Mouse (Mus musculus): ENCODE measurements around the gene Ltbp4.

The Ltbp4 gene

GRCm38 (mm10) chr7:27356861-27357594 is 19.5 kb upstream of the Ltbp4 start, which contains the start of gene Gm20479:
Gm20479 (minus strand) TSS chr7:27357419.
- in situ Hi-C loops (cut with MboI, MseI): loop anchor here in 1 of 2 experiments (25.0 kb wide), 1 partner anchor 1780 kb away; the partner anchor contains the start of genes Rasgrp4 and Ryr1

GRCm38 (mm10) chr7:27356248-27356647 is 18.8 kb upstream of the Ltbp4 start:
- in situ Hi-C loops (cut with MboI, MseI): loop anchor here in 1 of 2 experiments (25.0 kb wide), 1 partner anchor 1781 kb away; the partner anchor contains the start of genes Rasgrp4 and Ryr1

- in situ Hi-C loops (cut with MboI, MseI): loop anchor here in 1 of 2 experiments (25.0 kb wide), 1 partner anchor 1782 kb away; the partner anchor contains the start of genes Rasgrp4 and Ryr1
These were observed 18.3 kb upstream of the Ltbp4 start, which contains the start of gene Shkbp1 for GRCm38 (mm10) chr7:27355745-27356240. Shkbp1 (minus strand) TSS chr7:27356019.

- in situ Hi-C loops (cut with MboI, MseI): loop anchor here in 1 of 2 experiments (25.0 kb wide), 1 partner anchor 1782 kb away; the partner anchor contains the start of genes Rasgrp4 and Ryr1
These were observed 17.8 kb upstream of the Ltbp4 start for GRCm38 (mm10) chr7:27355261-27355660.

GRCm38 (mm10) chr7:27354783-27355182 is 17.3 kb upstream of the Ltbp4 start:
- in situ Hi-C loops (cut with MboI, MseI): loop anchor here in 1 of 2 experiments (25.0 kb wide), 1 partner anchor 1783 kb away; the partner anchor contains the start of genes Rasgrp4 and Ryr1

- in situ Hi-C loops (cut with MboI, MseI): loop anchor here in 1 of 2 experiments (25.0 kb wide), 1 partner anchor 1783 kb away; the partner anchor contains the start of genes Rasgrp4 and Ryr1
These were observed 16.7 kb upstream of the Ltbp4 start for GRCm38 (mm10) chr7:27354144-27354543.

- in situ Hi-C loops (cut with MboI, MseI): loop anchor here in 1 of 2 experiments (5.0 kb wide), 1 partner anchor 42 kb away; no protein-coding TSS in a partner anchor
These were observed 8.0 kb upstream of the Ltbp4 start for GRCm38 (mm10) chr7:27345444-27345843.

GRCm38 (mm10) chr7:27342595-27342994 is 5.1 kb upstream of the Ltbp4 start:
- in situ Hi-C loops (cut with MboI, MseI): loop anchor here in 1 of 2 experiments (5.0 kb wide), 1 partner anchor 185 kb away; no protein-coding TSS in a partner anchor

GRCm38 (mm10) chr7:27339519-27339918 is 2.0 kb upstream of the Ltbp4 start:
- in situ Hi-C loops (cut with MboI, MseI): loop anchor here in 1 of 2 experiments (5.0 kb wide), 1 partner anchor 48 kb away; no protein-coding TSS in a partner anchor

GRCm38 (mm10) chr7:27339114-27339513 is 1.6 kb upstream of the Ltbp4 start:
- in situ Hi-C loops (cut with MboI, MseI): loop anchor here in 1 of 2 experiments (5.0 kb wide), 1 partner anchor 48 kb away; no protein-coding TSS in a partner anchor

GRCm38 (mm10) chr7:27335928-27336823 is 1.3 kb downstream of the Ltbp4 start:
- in situ Hi-C loops (cut with MboI, MseI): loop anchor here in 1 of 2 experiments (5.0 kb wide), 1 partner anchor 51 kb away; no protein-coding TSS in a partner anchor

GRCm38 (mm10) chr7:27335011-27335720 is 2.3 kb downstream of the Ltbp4 start:
- in situ Hi-C loops (cut with MboI, MseI): loop anchor here in 1 of 2 experiments (5.0 kb wide), 1 partner anchor 52 kb away; no protein-coding TSS in a partner anchor

- in situ Hi-C loops (cut with MboI, MseI): no loop called here
These were observed 3.0 kb downstream of the Ltbp4 start for GRCm38 (mm10) chr7:27334405-27334911.

GRCm38 (mm10) chr7:27333316-27333941 is 4.1 kb downstream of the Ltbp4 start:
- in situ Hi-C loops (cut with MboI, MseI): no loop called here

- in situ Hi-C loops (cut with MboI, MseI): no loop called here
These were observed 4.9 kb downstream of the Ltbp4 start for GRCm38 (mm10) chr7:27332353-27333199.

- in situ Hi-C loops (cut with MboI, MseI): no loop called here
These were observed 5.6 kb downstream of the Ltbp4 start for GRCm38 (mm10) chr7:27331854-27332253.

GRCm38 (mm10) chr7:27331541-27331851 is 6.0 kb downstream of the Ltbp4 start:
- in situ Hi-C loops (cut with MboI, MseI): no loop called here

GRCm38 (mm10) chr7:27330709-27331540 is 6.6 kb downstream of the Ltbp4 start:
- in situ Hi-C loops (cut with MboI, MseI): no loop called here

Data from T-helper 17 cell (primary cell).